Mouse (Mus musculus) stomach, postnatal 0 days (tissue): ENCODE measurements around the gene Filip1. TPM values are rescaled to one million over a fixed set of nuclear protein-coding genes. Genes with fewer than 3 reads are reported as not detected.

Experiments
- ATAC-seq: fragments of 200-750 bp; cut with Nextera tagmentation; 2 replicates; pipeline ENCODE4 v1.8.0; 2017; ENCODE audit not compliant: low FRiP score, low TSS enrichment
- DNase-seq: peaks from one replicate; pipeline ENCODE4 v3.0.0-alpha.2; 2016; ENCODE audit warnings: low spot score
- H3K27ac ChIP-seq: fragments of 300-500 bp; sonication (generic); replicated peaks from 2 replicates; pipeline ENCODE4 v1.5.1; 2014; ENCODE audit warnings: mild to moderate bottlenecking, control low read depth
- H3K27me3 ChIP-seq: fragments of 300-500 bp; sonication (generic); 2 replicates; pipeline ENCODE4 v1.6.1; 2014; ENCODE audit warnings: low read length; ENCODE audit not compliant: control insufficient read depth, insufficient read depth
- H3K36me3 ChIP-seq: fragments of 300-500 bp; sonication (generic); 2 replicates; pipeline ENCODE4 v1.6.1; 2014; ENCODE audit warnings: low read length, mixed read lengths; ENCODE audit not compliant: control insufficient read depth, insufficient read depth
- H3K4me1 ChIP-seq: fragments of 300-500 bp; sonication (generic); replicated peaks from 2 replicates; pipeline ENCODE4 v1.6.1; 2014; ENCODE audit warnings: antibody characterized with exemption; ENCODE audit not compliant: control insufficient read depth, insufficient read depth
- H3K4me2 ChIP-seq: fragments of 300-500 bp; sonication (generic); replicated peaks from 2 replicates; pipeline ENCODE4 v1.6.1; 2014; ENCODE audit warnings: low read depth, mild to moderate bottlenecking, control low read depth, moderate library complexity
- H3K4me3 ChIP-seq: fragments of 300-500 bp; sonication (generic); 2 replicates; pipeline ENCODE4 v1.5.1; 2014; ENCODE audit warnings: low read depth, low read length, control low read depth
- H3K9ac ChIP-seq: fragments of 300-500 bp; sonication (generic); 2 replicates; pipeline ENCODE4 v1.6.1; 2014; ENCODE audit warnings: mild to moderate bottlenecking, low read length, control low read depth, mixed read lengths
- H3K9me3 ChIP-seq: fragments of 300-500 bp; sonication (generic); 2 replicates; pipeline ENCODE4 v1.6.1; 2016; ENCODE audit warnings: low read length; ENCODE audit not compliant: control insufficient read depth
- CTCF ChIP-seq: IDR thresholded peaks from 2 replicates; pipeline ENCODE4 v1.5.1; 2016; ENCODE audit warnings: antibody characterized with exemption, low read depth, mild to moderate bottlenecking, moderate library complexity
- EP300 ChIP-seq: optimal IDR thresholded peaks from 2 replicates; pipeline ENCODE3; 2016; ENCODE audit warnings: antibody characterized with exemption
- WGBS: fragments of 180-500 bp; shearing (Covaris S2); extraction: QIAGEN DNeasy Blood & Tissue Kit; methylation state at CpG from one replicate; pipeline ENCODE4 v1.1.7; 2014; 5-methylcytosine and 5-hydroxymethylcytosine counted together
- polyA plus RNA-seq: library from polyadenylated mRNA; unstranded; fragments of >200 nt; fragmentation: Nextera tagmentation; extraction: Ambion mirVana; gene quantifications from 2 replicates; pipeline ENCODE4 v1.2.1, GENCODE M21; 2015

The Filip1 gene
- polyA plus RNA-seq, 1 experiment from 2014 or later, result 9.6 TPM

DNA sequence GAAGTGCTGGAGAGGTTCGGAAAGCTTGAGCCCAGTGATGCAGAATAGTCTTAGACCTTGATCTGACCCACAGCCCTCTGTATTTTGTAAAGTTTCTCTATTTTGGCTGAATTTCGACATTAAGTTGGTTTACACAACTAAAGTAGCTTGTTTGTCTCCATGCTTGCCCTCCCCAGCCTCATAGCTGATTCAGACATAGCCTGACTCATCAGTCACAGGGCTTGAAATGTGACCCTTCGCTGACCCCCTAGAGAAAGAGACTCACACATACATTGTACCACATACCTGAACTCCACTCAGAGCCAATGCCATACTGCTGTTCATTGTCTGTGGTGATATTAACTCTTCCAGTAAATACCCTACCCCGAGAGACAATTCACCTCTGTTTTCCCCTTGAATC lies 19.6 kb downstream of the Filip1 start:
- Histone ChIP-seq H3K27ac (no peak overlapping the region), H3K4me2 (no peak overlapping the region), H3K9me3 (no peaks in the 10 kb centered on the region), H3K4me3 (no peak overlapping the region), H3K4me1 (no peaks in the 10 kb centered on the region), H3K27me3 (no peaks in the 10 kb centered on the region), H3K36me3 (no peaks in the 10 kb centered on the region), H3K9ac (no peak overlapping the region)
- TF ChIP-seq EP300 (no peak), CTCF (no peak)
- DNase-seq (no peak), ATAC-seq (no peak)
- 53% methylated on average over 4 of the region's 4 CpGs for WGBS

DNA sequence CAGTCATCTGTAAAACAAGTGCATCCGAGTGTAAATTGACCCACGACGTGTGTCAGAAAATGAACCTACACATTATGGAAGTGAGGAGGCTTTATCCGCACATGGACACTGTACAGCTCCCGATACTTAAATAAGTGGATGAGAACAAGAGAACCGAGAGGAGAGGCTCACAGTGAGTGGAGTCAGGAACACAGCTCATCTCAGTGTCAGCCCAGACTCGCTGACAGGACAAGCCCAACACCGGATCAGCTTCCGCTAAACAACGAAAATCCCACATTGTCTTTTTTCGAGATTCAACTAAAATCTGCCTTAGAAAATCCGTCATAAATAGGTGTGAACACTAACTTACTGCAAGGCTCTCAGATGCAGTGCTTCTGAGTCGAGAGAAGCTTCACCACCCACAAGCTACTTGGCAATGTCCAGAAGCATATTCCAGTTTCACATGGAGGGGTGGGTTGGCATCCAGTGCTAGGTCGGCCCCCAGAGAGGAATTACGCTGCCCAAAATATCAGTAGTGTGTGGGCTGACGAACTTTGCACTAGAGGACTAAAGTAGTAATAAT lies 22.1 kb downstream of the Filip1 start:
- Histone ChIP-seq H3K4me3 (no peak overlapping the region), H3K27me3 (no peaks in the 10 kb centered on the region), H3K9ac (no peak overlapping the region)

DNA sequence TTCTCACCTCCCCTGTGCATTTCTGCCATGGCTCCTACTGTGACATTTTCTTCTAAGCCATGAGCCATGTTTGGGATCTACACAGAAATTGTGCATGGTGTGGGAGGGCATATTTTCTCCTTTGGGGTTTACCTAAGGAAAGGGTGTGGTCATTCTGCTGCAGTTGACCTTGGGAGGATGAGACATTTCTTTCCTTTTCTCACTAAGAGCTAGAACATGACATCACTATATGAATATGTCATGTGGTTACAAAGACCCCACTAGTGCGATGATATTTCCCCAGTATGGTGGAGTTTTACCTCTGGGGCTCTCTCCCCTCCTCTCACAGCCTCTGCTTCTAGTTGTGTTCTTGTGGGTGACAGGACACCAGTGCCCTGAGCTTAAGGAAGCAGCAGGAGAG lies 22.9 kb downstream of the Filip1 start:
- ATAC-seq, result no peak
- H3K27ac ChIP-seq, result no peak overlapping the region
- H3K9me3 ChIP-seq, result no peaks in the 10 kb centered on the region
- no peak overlapping the region for H3K4me2 ChIP-seq
- no peak for TF ChIP-seq EP300
- TF ChIP-seq CTCF, result no peak
- H3K4me1 ChIP-seq, result no peaks in the 10 kb centered on the region
- H3K9ac ChIP-seq, result no peak overlapping the region
- WGBS, result 68% methylated on average over 1 of the region's 1 CpGs
- DNase-seq, result no peak
- H3K4me3 ChIP-seq, result no peak overlapping the region
- H3K27me3 ChIP-seq, result no peaks in the 10 kb centered on the region
- no peaks in the 10 kb centered on the region for H3K36me3 ChIP-seq

More for the DNA sequence above, 22.1 kb downstream of the Filip1 start:
- WGBS, result 59% methylated on average over 16 of the region's 16 CpGs
- Histone ChIP-seq H3K4me1 (no peaks in the 10 kb centered on the region), H3K9me3 (no peaks in the 10 kb centered on the region), H3K4me2 (no peak overlapping the region), H3K27ac (no peak overlapping the region), H3K36me3 (no peaks in the 10 kb centered on the region)
- ATAC-seq (no peak), DNase-seq (no peak)
- TF ChIP-seq EP300 (no peak), CTCF (no peak)

DNA sequence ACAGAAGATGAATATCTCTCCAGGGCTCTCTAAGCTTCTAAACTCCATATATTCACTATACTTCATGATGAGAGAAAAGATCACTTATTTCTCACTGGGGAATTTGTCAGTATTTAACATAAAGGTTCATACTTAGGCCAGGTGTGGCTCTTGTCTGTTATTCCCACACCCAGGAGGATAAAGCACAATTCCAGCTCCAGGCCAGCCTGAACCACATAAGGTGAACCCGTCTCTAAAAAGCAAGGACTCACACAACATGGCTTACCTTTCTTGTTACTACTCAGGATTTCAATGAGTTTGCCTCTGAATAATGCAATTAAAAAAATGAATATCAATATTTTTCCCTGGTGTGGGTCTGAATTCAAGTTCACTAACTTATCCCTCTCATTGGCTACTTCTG lies 23.6 kb downstream of the Filip1 start:
- no peak overlapping the region for H3K9ac ChIP-seq
- H3K9me3 ChIP-seq, result no peaks in the 10 kb centered on the region
- H3K4me1 ChIP-seq, result no peaks in the 10 kb centered on the region
- no peak for TF ChIP-seq EP300
- TF ChIP-seq CTCF, result no peak
- no peaks in the 10 kb centered on the region for H3K36me3 ChIP-seq
- no peak overlapping the region for H3K4me3 ChIP-seq
- H3K27me3 ChIP-seq, result no peaks in the 10 kb centered on the region
- H3K4me2 ChIP-seq, result no peak overlapping the region
- H3K27ac ChIP-seq, result no peak overlapping the region
- WGBS, result 88% methylated on average over 1 of the region's 1 CpGs
- ATAC-seq, result no peak
- DNase-seq, result no peak

DNA sequence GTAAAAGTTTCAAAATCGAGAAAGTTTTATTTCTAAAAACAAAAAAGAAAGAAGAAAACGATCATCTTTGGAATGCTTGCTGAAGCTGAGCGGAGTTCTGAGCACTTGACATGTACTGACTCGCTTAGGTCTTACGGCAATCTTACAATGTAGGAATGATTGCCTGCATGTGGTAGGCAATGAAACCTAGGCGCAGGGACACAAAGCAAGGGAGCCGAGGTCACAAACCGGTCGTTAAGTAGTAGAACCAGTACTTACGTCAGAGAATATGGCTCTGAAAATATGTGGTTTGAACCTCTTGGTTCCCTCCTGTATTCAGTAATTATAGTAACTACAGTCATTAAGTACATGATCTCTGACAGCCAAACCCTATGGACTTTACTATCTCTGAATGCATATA lies 29.4 kb downstream of the Filip1 start:
- no peak for DNase-seq
- TF ChIP-seq EP300, result no peak
- no peak for TF ChIP-seq CTCF
- Histone ChIP-seq H3K36me3 (no peaks in the 10 kb centered on the region), H3K9me3 (no peaks in the 10 kb centered on the region), H3K4me1 (no peaks in the 10 kb centered on the region), H3K9ac (no peak overlapping the region), H3K27me3 (no peaks in the 10 kb centered on the region), H3K4me2 (no peak overlapping the region), H3K27ac (no peak overlapping the region), H3K4me3 (no peak overlapping the region)
- 67% methylated on average over 10 of the region's 10 CpGs for WGBS
- no peak for ATAC-seq

DNA sequence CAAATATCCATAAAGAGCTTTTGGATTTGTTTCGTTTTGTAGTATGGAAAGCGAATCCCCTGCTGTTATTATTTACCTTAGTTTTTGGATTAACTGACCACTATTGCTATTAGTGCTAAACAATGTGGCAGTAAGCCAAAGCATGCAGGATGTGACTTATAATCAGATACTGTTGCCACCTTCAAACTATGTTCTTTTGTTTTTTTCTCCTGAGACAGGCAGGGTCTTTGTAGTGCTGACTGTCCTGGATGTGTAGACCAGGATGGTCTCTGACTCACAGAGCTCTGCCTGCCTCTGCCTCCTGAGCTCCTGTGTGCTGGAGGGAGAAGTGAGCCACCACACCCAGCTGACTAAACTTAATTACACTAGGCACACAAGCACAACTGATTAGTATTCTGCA lies 33.4 kb downstream of the Filip1 start:
- ATAC-seq, result 0 out of 2 replicates have a peak, but pooled peaks have one; percentile 50
- 84% methylated on average over 2 of the region's 2 CpGs for WGBS
- TF ChIP-seq CTCF, result no peak
- no peak for TF ChIP-seq EP300

More for the DNA sequence above, 33.4 kb downstream of the Filip1 start:
- Histone ChIP-seq H3K27ac (no peak overlapping the region), H3K27me3 (no peaks in the 10 kb centered on the region), H3K4me1 (no peaks in the 10 kb centered on the region), H3K4me3 (no peak overlapping the region), H3K4me2 (no peak overlapping the region), H3K9me3 (no peaks in the 10 kb centered on the region), H3K9ac (no peak overlapping the region), H3K36me3 (no peaks in the 10 kb centered on the region)
- DNase-seq, result no peak
